Mouse (Mus musculus) brain, embryonic 14.5 days (tissue): Measurements from ENCODE around the gene Optn.

ENCODE experiments used
- CTCF ChIP-seq: fragments of 200-500 bp; IDR thresholded peaks from 2 replicates; pipeline ENCODE4 v1.5.1; 2012; ENCODE audit warnings: inconsistent platforms, mild to moderate bottlenecking, moderate library complexity, borderline replicate concordance; ENCODE audit not compliant: insufficient read depth, insufficient read length; ENCODE audit errors: extremely low read depth
- POLR2A ChIP-seq: fragments of 200-500 bp; IDR thresholded peaks from 2 replicates; pipeline ENCODE4 v1.6.1; 2012; ENCODE audit warnings: mild to moderate bottlenecking, inconsistent platforms, borderline replicate concordance; ENCODE audit not compliant: poor library complexity, insufficient read depth, insufficient read length, severe bottlenecking; ENCODE audit errors: extremely low read depth

- TF ChIP-seq POLR2A, result no peak
- no peak for TF ChIP-seq CTCF
Measured at GRCm38 (mm10) chr2:5067951-5068350, 4.1 kb upstream of the Optn start.
